Mouse (Mus musculus) heart, postnatal 25 days (tissue): ENCODE data around the gene Zdhhc3. TPM values are rescaled to one million over a fixed set of nuclear protein-coding genes. Genes with fewer than 3 reads are reported as not detected.

Source experiments
- DNase-seq: peaks from one replicate; pipeline ENCODE4 v3.0.0; 2022; ENCODE audit warnings: low spot score
- intact Hi-C: fragments of 180-260 bp; cut with DNase I; formaldehyde crosslinking; loops from one replicate; pipeline ENCODE4 v1.15.1; 2025
- total RNA-seq, 2 experiments: library from RNA; stranded (reverse); gene quantifications; 2 replicates each; pipeline ENCODE4 v1.2.3; 2021

The Zdhhc3 gene
- total RNA-seq: 10 to 100 TPM; 42.8 TPM

DNA sequence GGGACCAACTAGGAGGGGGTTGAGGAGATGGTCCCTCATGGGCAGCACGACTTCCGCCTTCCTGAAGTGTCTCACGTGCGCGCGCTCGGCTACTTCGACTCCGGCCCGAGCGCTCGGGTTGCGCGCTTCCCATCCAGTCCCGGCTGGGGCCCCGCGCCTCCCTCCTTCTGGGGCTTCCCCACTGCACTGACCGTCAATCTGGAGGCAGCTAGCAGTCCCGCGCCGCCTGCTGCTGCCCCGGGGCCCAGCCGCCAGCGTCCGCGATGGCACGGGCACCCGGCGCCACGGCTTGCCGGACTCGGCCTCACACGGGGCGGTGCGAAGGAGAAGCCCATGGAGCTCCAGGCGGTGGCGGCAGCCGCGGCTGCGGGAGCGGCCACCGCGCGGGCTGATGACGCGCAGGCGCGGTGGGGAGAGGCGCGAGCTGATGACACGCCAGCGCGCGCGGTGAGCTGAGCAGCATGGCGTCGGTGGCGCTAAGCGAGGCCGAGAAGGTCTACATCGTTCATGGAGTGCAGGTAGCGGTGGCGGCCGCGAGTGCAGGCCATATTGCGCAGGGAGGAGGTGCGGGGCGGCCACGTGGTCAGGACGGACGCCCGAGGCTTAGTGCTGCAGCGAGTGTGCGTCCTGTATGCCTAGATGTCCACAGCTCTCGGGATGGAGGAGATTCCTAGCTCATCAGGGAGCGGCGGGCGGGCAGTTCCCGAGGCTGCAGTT, at the start of gene Zdhhc3, which contains the start of gene Exosc7:
Gene Zdhhc3 (minus strand): TSS at position 401 of the 717 bp plus-strand sequence.
Gene Exosc7 (plus strand): TSS at position 411 of the 717 bp plus-strand sequence.
- peak; percentile 75 for DNase-seq
- intact Hi-C loops: loop anchor here (10.0 kb wide), 1 partner anchor 378 kb away; no protein-coding TSS in a partner anchor

DNA sequence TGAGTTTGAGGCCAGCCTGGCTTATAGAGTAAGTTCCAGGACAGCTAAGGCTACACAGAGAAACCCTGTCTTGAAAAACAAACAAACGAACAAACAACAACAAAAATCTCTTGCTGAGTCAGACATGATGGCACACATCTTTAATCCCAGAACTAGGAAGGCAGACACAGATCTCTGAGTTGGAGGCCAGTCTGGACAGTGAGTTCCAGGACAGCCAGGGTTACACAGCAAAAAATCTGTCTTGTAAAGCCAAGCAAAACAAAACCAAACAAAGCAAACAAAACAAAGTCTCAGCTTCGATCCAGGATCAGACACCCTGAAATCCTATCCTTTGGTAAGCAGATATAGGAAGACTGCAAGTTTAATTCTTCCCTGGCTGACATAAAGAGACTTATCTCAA, 48.8 kb upstream of the Zdhhc3 start:
- intact Hi-C loops: no loop called here
- DNase-seq: no peak

DNA sequence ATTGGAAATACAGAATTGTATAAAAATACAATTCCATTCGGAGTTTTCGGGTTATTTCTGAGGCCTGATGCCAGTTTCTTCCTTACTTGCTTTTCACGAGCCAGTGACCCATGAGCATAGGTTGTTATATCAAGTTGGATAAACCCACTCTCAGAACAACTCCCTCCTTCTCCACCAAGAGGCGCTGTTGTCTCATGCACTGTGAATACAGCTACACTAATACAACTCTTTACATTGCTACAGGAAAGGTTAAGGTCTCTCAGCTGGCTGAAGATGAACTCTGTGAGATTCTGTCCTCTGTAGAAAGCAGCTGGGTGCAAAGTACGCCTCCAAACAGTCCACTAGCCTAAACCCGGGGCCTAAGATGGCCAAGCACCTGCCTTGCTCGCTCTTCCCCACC, 46.3 kb upstream of the Zdhhc3 start:
- no peak for DNase-seq
- intact Hi-C loops: loop anchor here (1.0 to 5.0 kb wide), 3 partner anchors 94 to 363 kb away; no protein-coding TSS in a partner anchor

DNA sequence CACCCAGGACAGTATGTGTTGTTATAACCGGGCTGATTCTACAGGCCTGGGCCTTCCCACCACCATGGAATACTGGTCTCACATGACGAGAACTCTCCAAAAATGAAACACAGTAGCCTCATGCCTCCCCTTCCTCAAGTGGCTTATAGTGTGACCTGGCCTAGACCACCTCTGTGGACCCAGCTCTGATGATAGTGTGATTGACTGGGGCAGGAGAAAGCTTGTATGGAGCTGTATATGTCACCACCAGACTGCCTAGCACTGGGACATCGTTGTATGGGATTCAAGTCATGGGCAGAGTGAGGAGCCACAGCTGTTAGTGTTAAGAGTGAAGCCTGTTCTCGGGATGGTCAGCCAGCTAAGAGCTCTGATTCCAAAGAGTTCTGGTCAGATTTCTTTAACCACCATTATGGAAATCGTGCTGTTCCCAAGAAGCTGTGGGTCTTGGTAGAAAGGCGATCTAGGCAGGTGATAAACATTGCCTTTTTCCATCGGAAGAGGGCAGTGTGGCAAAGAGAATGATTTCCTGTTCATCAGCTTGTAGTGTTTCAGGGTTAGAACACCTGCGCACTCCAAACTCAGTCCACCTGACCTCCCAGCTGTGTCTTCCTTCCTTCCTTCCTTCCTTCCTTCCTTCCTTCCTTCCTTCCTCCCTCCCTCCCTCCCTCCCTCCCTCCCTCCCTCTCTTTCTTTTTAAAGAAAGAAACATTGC, 45.3 kb upstream of the Zdhhc3 start:
- DNase-seq: no peak
- intact Hi-C loops: loop anchor here (5.0 kb wide), 2 partner anchors 284 to 364 kb away; no protein-coding TSS in a partner anchor

DNA sequence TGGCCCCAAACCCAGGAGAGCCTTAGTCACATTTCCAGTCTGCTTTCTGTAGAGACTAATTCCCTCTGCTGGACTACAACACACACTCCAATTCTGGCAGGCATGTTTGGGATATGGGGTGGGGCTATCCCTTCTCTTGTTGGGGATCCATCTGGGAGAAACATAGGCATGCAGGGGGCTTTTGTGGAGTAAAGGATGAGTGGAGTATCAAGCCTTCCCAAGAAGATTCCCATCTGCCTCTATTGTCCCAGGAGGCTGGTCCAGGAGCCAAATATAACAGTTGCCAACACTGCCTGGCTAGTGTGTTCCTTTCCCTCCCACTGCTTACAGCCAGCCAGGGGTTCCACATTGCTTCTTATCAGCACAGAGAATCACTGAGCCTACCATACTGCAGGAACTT, 44.7 kb upstream of the Zdhhc3 start:
- peak; percentile 27 for DNase-seq
- intact Hi-C loops: loop anchor here (5.0 kb wide), 2 partner anchors 285 to 365 kb away; no protein-coding TSS in a partner anchor

DNA sequence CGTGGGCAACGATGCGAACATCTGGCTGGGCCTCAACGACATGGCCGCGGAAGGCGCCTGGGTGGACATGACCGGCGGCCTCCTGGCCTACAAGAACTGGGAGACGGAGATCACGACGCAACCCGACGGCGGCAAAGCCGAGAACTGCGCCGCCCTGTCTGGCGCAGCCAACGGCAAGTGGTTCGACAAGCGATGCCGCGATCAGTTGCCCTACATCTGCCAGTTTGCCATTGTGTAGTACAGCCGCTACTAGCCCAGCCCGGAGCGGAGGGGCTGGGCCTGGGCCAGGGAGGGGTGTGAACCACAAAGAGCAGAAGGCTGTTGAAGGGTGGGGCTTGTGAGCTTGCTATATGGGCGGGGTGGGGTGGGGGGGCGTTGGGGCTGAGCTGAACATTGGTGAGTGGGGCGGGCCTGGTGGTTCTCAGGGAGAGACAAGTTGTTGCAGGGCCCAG, 43.9 kb upstream of the Zdhhc3 start:
- DNase-seq: peak; percentile 66
- intact Hi-C loops: loop anchor here (5.0 kb wide), 2 partner anchors 285 to 365 kb away; no protein-coding TSS in a partner anchor

DNA sequence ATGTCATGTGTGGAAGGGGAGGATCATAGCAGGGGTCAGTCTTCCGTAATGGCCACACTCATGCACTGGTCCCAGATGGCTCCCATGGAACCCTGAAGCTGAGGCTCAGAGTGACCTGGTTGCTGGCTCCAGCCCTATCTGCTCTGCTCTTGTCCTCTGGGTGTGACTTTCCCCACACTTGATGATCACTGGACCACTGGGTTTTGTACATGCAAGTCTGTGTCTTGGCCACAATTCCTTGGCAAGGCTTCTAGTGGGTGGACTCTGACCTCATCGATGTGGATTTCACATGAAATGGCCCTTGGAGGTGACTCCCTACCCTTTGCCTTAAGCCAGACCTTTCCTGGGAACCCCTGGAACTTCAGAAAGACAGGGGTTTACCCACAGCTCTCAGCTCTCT, 40.1 kb upstream of the Zdhhc3 start:
- intact Hi-C loops: no loop called here
- DNase-seq: peak; percentile 53

DNA sequence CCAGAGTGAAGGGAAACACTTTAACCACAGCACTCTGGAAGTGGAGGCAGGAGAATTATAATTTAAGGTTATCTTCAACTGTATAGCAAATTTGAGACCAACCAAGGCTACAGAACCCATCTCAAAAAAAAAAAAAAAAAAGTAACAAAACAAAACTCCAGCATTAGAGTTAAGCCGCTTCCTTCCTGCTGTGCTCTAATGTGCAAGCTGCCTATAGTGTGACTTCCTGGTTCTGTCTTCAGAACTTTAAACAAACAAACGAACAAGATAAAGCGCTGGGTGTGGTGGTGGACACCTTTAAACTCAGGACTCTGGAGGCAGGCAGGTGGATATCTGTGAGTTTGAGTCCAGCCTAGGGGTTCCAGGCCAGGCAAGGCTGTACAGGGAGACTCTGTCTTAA, 39.0 kb upstream of the Zdhhc3 start:
- no peak for DNase-seq
- intact Hi-C loops: no loop called here

DNA sequence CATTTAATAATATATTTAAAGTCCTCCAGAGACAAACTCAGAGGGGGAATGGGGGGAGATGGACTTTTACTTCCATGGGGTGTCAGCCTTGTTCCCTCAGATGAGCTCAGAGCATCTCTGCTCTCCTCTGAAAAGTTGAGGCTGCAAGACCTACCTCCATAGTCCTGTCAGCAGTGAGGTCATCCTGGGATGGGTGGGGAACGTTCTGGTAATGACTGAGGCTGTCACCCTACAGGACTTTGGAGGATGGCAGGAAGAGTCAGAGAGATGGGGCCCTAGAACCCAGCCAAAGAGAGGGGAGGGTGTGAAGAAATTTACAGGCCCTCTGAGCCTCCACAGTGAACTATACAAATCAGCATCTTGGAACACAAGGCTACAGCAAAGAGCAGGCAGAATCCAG, 38.6 kb upstream of the Zdhhc3 start:
- no peak for DNase-seq
- intact Hi-C loops: no loop called here

DNA sequence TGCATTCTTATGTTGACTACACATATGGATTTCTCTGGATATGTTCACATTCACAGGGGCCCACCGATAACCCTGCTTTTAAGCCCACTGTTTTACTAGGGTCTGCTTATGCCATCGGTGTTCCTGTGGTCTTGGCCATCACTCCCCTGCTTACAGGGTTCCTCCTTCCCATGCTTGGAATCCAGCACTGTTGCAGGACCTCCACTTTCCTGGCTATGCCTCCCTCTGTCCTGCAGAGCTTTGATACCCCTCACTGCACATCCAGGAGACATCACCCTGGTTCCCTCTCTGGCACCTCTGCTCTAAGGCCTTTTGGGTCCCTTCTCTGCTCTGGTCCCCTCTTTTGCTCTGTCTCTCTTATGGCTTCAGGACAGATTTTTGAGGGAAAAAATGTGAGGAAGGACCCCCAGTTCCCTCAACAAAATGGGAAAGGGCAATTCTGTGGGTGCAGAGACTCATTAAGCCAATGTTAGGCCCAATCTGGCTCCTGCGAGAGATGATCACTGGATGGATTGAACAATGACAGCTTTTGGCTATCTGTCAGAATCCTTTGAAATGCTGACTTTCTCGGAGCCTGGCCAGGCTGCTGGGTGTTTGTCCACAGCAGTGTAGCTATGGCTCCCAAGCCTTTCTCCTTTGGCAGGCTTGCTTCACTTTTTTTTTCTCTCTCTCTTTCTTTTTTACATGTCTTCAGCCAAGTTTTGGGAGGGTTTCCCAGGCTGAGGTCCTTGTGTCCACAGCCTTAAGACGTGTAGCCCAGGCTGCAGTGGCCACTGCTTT, 37.4 kb upstream of the Zdhhc3 start, which contains the start of gene Clec3b:
Gene Clec3b (plus strand): TSS at position 706 of the 780 bp plus-strand sequence.
- DNase-seq: peak; percentile 49
- intact Hi-C loops: no loop called here

DNA sequence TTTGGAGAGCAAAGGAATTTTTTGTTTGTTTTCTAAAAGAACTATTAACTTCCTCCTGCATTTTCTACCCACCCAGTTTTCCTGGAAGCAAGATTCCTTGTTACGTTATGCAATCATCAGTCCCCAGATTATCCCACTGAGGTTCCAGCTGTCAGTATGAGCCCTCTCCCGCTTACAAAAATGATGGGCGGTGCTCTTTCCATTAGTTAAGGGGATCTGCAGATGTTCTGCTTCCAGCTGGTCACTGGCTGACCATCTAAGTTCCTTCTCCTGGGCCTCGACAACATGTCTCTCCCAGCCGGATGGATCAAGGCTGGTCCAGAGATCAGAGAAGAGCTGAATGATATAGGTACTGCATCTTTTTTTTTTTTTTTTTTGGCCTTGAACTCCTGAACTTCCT, 35.4 kb upstream of the Zdhhc3 start:
- intact Hi-C loops: no loop called here
- DNase-seq: peak; percentile 61

DNA sequence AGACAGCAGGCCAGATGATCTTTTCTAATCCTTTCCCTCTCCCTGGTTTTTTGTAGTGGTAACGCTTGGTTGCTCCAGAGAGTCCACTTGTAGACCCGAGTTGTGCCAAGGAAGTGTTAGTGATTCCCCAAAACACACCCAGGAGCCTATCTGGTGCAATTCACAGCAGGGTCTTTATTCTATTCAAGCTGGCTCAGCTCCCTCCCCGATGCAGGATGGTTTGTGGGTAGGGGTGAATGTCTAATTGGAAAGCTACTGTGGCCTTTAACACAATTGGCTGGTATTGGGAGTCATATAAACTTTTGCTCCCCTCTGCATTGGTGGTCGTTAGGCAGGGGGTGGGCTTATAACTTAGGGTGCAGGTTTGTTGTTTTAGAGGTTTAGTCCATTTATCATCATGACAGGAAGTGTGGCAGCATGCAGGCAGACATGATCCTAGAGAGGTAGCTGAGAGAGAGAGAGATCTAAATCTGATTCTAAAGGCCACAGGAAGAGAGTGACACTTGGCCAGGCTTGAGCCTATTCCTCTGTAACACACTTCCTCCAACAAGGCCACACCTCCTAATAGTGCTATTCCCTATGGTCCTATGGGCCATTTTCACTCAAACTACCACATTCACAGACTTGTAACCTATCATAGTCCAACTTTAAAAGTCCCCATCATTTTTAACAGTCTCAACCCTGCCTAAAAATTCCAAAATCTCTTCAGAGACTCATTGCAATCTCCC, 27.0 kb upstream of the Zdhhc3 start:
- no peak for DNase-seq
- intact Hi-C loops: no loop called here

DNA sequence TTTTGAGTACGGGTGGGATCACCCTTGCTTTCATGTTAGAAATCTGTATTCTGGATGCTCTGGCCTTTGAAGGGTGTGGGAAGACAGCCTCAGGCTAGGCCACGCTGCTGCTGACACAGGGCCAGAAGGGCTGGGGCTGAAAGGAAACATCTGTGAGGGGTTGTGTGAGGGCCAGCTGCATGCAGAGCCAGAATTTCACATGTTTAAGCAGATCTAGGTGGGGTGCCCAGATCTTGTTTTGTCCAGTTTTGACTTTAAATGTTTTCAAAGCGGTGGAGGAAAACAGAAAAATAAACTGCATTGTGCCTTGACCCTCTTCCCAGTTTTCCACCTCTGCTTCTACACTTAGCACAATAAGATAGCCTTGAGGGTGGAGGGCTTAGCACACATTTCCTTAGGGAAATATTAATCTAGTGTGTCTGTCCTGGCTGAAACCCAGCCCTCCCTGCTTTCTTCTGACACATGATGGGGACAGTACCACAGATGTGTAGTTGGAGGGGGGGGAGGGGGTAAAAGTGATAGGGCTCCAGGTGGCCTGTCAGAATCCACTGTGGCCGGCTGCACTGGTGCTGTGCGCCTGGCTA, 26.0 kb upstream of the Zdhhc3 start:
- intact Hi-C loops: no loop called here
- DNase-seq: peak; percentile 71

DNA sequence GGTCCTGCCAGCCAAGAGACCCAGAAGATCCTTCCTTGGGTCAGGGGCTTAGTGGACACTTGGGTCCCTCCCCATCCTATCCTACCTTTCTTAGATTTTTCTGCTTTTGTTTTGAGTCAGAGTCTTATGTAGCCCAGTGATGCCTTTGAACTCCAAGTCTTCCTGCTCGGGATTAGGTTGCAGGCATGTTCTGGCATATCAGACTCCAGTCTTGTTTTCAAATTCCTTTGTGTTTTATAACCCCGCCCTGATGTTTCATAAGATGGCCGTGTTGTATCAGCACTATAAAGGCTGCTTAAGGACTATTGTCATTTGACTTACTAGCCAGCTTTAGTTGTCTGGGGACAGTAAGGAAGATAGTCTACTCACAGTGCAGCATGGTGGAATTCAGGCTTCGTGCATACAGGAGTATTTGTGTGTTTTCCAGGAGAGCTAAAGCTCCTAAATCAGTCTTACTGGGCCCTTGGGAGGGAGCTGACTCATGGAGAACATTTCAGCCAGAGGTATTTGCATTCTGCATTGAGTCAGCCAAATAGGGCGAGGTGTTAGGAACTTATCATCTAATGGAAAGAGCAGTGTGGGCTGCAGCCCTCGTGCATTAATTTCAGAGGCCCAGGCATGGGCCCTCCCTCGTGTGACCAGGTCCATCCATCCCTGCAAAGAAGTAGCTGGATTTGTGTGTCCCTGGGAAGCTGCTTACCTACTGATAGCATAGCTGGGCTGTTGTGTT, 24.1 kb upstream of the Zdhhc3 start:
- DNase-seq: no peak

DNA sequence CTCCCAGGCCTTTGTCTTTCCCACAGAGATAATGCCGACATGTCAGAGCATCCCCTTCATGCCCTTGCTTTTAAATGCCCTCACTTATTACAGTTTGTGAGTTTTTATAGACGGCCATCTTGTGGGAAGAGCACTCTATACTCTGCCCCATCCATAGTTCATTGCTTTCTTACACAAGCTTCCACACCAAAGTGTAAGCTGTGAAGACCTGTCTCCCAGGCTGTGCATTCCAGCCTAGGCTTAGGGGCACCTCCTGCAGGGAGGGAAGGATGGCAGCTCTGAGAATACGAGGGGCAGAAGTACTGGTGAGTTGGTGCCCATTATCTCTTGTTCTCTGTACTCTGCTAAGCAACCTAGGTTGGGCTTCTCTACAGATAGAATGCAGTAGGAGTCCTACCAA, 20.0 kb upstream of the Zdhhc3 start:
- DNase-seq: no peak
- intact Hi-C loops: no loop called here

More for the DNA sequence above, 24.1 kb upstream of the Zdhhc3 start:
- intact Hi-C loops: no loop called here

DNA sequence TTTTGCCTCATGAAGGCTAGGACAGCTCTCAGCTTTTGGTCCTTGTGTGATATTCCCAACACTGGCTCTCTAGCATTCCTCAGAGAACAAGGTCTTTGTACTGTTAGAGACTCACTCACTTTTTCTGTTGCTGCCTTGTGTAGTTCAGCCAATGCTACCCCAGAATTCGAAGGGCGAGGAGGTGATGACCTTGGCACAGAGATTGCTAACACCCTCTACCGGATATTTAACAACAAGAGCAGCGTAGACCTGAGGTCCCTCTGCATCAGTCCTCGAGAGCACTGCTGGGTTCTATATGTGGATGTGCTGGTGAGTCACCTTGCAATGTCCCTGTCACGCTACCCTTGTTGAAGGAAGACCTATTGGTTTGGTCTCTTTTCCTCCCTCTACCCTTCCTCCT, 14.7 kb upstream of the Zdhhc3 start:
- intact Hi-C loops: no loop called here

DNA sequence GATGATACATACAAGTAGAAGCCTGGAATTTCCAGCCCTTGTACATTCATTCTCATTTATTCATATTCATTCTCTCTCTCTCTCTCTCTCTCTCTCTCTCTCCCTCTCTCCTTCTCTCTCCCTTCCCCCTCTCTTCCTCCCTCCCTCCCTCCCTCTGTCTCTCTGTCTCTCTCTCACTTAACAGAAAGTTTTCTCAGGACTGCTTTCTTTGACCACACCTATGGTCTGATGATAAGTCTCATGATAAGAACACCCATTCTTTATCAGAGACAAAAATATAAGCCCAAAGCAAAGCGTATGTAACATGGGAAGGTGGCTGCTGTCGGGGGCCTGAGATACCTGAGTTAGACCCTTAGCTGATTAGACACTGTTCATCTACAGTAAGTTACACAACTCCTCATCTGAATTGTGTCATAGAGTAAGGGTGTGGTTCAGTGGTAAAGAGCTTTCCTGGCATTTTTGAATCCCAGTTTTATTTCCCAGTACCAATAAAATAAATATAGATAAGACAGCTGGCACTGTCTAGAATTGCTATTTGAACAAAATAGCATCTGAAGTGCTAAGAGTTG, 11.5 kb upstream of the Zdhhc3 start:
- intact Hi-C loops: no loop called here
- no peak for DNase-seq

More for the DNA sequence above, 14.7 kb upstream of the Zdhhc3 start:
- no peak for DNase-seq
